Mouse (Mus musculus) spleen, adult 2 months (tissue): Measurements from ENCODE around the gene Fnbp1l. TPM values are rescaled to one million over a fixed set of nuclear protein-coding genes. Genes with fewer than 3 reads are reported as not detected.

Experiments used
- DNase-seq, 2 experiments: peaks; one replicate each; pipeline versions ENCODE4 v3.0.0 to v3.0.0-alpha.2; 2012 to 2021; ENCODE audit warnings: low spot score in 2 of 2, low read depth in 1 of 2
- H3K27ac ChIP-seq: fragments of 200-500 bp; 2 replicates; pipeline ENCODE4 v1.5.1; 2012; ENCODE audit warnings: low read length, inconsistent platforms; ENCODE audit not compliant: insufficient read depth
- H3K27me3 ChIP-seq: fragments of 200-500 bp; 2 replicates; pipeline ENCODE4 v1.6.1; 2012; ENCODE audit warnings: mild to moderate bottlenecking, moderate library complexity, low read length, inconsistent platforms; ENCODE audit not compliant: control insufficient read depth, insufficient read depth
- H3K36me3 ChIP-seq: fragments of 200-500 bp; 2 replicates; pipeline ENCODE4 v1.6.1; 2012; ENCODE audit warnings: mild to moderate bottlenecking, low read length, inconsistent platforms; ENCODE audit not compliant: control insufficient read depth, insufficient read depth
- H3K4me1 ChIP-seq: fragments of 200-500 bp; 2 replicates; pipeline ENCODE4 v1.6.1; 2011; ENCODE audit warnings: inconsistent platforms; ENCODE audit not compliant: control insufficient read depth, insufficient read depth, insufficient read length
- H3K4me3 ChIP-seq: fragments of 200-500 bp; 2 replicates; pipeline ENCODE4 v1.5.1; 2011; ENCODE audit warnings: mild to moderate bottlenecking, inconsistent platforms; ENCODE audit not compliant: insufficient read depth, insufficient read length; ENCODE audit errors: extremely low read depth
- CTCF ChIP-seq: fragments of 200-500 bp; IDR thresholded peaks from 2 replicates; pipeline ENCODE4 v1.5.1; 2011; ENCODE audit warnings: mild to moderate bottlenecking, inconsistent platforms; ENCODE audit not compliant: insufficient read depth, insufficient read length, insufficient replicate concordance; ENCODE audit errors: extremely low read depth
- POLR2A ChIP-seq: fragments of 200-500 bp; IDR thresholded peaks from 2 replicates; pipeline ENCODE4 v1.6.1; 2011; ENCODE audit warnings: low read depth, low read length, inconsistent platforms
- whole genome bisulfite sequencing: fragments of 180-500 bp; shearing (Covaris S2); methylation state at CpG from one replicate; pipeline ENCODE4 v1.1.7; 2018; 5-methylcytosine and 5-hydroxymethylcytosine counted together
- polyA plus RNA-seq: library from polyadenylated mRNA; depleted of rRNA; stranded (reverse); fragments of >200 nt; gene quantifications from 2 replicates; pipeline ENCODE4 v1.2.3, GENCODE M21; 2012

The Fnbp1l gene
- polyA plus RNA-seq, 1 experiment: 1.3 TPM

- TF ChIP-seq POLR2A (no peak), CTCF (no peak)
- 75% methylated on average over 10 of the region's 10 CpGs for WGBS
- DNase-seq: no peak
- H3K4me1 ChIP-seq: no peaks in the 10 kb centered on the region
- no peak overlapping the region for H3K4me3 ChIP-seq
- H3K27ac ChIP-seq: no peak overlapping the region
- no peaks in the 10 kb centered on the region for H3K36me3 ChIP-seq
- H3K27me3 ChIP-seq: no peaks in the 10 kb centered on the region
These were observed 13.3 kb downstream of the Fnbp1l start for GRCm38 (mm10) chr3:122606105-122606801.

- Histone ChIP-seq H3K27ac (no peak overlapping the region), H3K4me1 (no peaks in the 10 kb centered on the region), H3K27me3 (no peaks in the 10 kb centered on the region), H3K36me3 (no peaks in the 10 kb centered on the region), H3K4me3 (no peak overlapping the region)
- WGBS: 82% methylated on average over 4 of the region's 4 CpGs
- no peak for TF ChIP-seq CTCF
- no peak for DNase-seq
These were observed 16.3 kb downstream of the Fnbp1l start for GRCm38 (mm10) chr3:122603229-122603628.

GRCm38 (mm10) chr3:122602370-122602769 lies 17.1 kb downstream of the Fnbp1l start:
- Histone ChIP-seq H3K27ac (no peak overlapping the region), H3K4me1 (no peaks in the 10 kb centered on the region), H3K27me3 (no peaks in the 10 kb centered on the region), H3K36me3 (no peaks in the 10 kb centered on the region), H3K4me3 (no peak overlapping the region)
- TF ChIP-seq CTCF: no peak
- no peak for TF ChIP-seq POLR2A
- no peak for DNase-seq
- 80% methylated on average over 1 of the region's 1 CpGs for WGBS

- no peak for DNase-seq
- Histone ChIP-seq H3K27ac (no peak overlapping the region), H3K27me3 (no peaks in the 10 kb centered on the region), H3K4me3 (no peak overlapping the region), H3K4me1 (no peaks in the 10 kb centered on the region), H3K36me3 (no peaks in the 10 kb centered on the region)
- 83% methylated on average over 4 of the region's 4 CpGs for WGBS
- no peak for TF ChIP-seq CTCF
- no peak for TF ChIP-seq POLR2A
These were observed 20.2 kb downstream of the Fnbp1l start for GRCm38 (mm10) chr3:122599291-122599690.

- 91% methylated on average over 5 of the region's 5 CpGs for WGBS
- no peak overlapping the region for H3K27ac ChIP-seq
- no peaks in the 10 kb centered on the region for H3K27me3 ChIP-seq
- TF ChIP-seq CTCF (no peak), POLR2A (no peak)
- no peak overlapping the region for H3K4me3 ChIP-seq
- DNase-seq: no peak
- no peaks in the 10 kb centered on the region for H3K36me3 ChIP-seq
- no peaks in the 10 kb centered on the region for H3K4me1 ChIP-seq
These were observed 28.7 kb downstream of the Fnbp1l start for GRCm38 (mm10) chr3:122590804-122591203.

GRCm38 (mm10) chr3:122590346-122590745 lies 29.2 kb downstream of the Fnbp1l start:
- Histone ChIP-seq H3K27ac (no peak overlapping the region), H3K27me3 (no peaks in the 10 kb centered on the region), H3K4me3 (no peak overlapping the region), H3K36me3 (no peaks in the 10 kb centered on the region), H3K4me1 (no peaks in the 10 kb centered on the region)
- no peak for DNase-seq
- WGBS: 68% methylated on average over 4 of the region's 4 CpGs
- no peak for TF ChIP-seq POLR2A
- TF ChIP-seq CTCF: no peak

GRCm38 (mm10) chr3:122586918-122587641 lies 32.4 kb downstream of the Fnbp1l start:
- 77% methylated on average over 3 of the region's 3 CpGs for WGBS
- TF ChIP-seq CTCF: no peak
- no peak for TF ChIP-seq POLR2A
- H3K4me3 ChIP-seq: no peak overlapping the region
- no peaks in the 10 kb centered on the region for H3K4me1 ChIP-seq
- no peak for DNase-seq
- H3K27ac ChIP-seq: no peak overlapping the region
- no peaks in the 10 kb centered on the region for H3K27me3 ChIP-seq
- no peaks in the 10 kb centered on the region for H3K36me3 ChIP-seq
